Mouse (Mus musculus) urinary bladder, postnatal 4 days (tissue): ENCODE results near the gene Tdrd6.

Experiments
- DNase-seq, 2 experiments: peaks; one replicate each; pipeline ENCODE4 v3.0.0; 2021 to 2022; ENCODE audit warnings: low spot score in 2 of 2

Gene Tdrd6

GRCm38 (mm10) chr17:43612221-43612620, 17.9 kb downstream of the Tdrd6 start:
- DNase-seq: no peak

DNA sequence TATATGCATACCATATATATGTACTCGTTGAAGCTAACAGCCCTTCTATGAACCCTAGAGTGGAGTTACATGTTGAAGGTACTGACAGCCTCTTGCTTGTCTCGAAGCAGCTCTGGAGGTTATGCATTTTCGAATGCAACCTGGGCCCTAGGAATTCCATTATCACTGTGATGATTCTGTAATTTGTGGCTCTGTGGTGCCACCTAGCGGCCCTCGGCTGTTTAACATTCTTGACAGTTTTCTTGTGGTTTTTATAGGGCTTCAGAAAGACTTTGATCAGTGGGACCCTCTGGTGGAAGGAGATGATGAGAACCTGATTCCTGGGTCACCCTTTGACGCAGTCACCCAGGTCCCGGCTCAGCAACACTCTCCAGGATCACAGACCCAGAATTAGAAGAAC, 18.5 kb downstream of the Tdrd6 start:
- DNase-seq: no peak

GRCm38 (mm10) chr17:43606704-43607103, 23.4 kb downstream of the Tdrd6 start:
- peak; percentile 43 to 86 for DNase-seq

DNA sequence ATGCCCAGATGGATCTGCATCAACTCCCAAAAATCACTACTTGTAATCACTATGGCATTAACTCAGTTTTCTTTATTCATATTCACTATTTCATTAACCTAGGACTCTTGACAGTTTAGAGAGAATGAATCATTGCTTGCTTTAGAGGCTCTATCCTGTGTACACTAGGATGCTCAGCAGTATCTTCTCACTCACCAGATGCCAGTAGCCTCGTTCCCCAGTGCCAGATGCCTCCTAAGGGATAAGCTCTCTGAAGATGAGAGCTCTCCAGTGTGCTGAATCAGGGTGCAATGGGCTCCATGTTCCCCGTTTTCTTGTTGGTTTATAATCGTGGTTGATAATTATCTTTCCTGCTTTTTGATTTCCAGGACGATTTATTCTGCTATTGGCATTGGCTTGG, 31.4 kb downstream of the Tdrd6 start:
- DNase-seq: no peak

- no peak for DNase-seq
Measured at GRCm38 (mm10) chr17:43597742-43598141, 32.4 kb downstream of the Tdrd6 start.

GRCm38 (mm10) chr17:43592296-43593291, 37.5 kb downstream of the Tdrd6 start:
- DNase-seq: no peak

DNA sequence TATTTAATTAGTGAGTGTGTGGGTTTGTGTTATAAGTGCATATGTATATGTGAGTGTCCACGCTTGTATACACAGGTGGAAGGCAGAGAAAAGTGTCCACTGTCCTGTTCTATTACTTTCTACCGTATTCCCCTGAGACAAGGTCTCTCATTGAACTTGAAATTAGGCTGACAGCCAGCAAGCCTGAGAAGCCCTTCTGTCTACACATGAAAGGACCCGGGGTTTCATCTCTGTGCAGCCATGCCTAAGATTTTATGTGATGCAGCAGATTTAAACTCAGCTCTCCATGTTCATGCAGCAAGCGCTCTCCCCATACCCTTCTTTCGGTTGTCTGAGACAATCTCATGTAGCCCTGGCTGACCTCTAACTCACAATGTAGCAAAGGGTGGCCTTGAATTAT, 39.6 kb downstream of the Tdrd6 start:
- no peak for DNase-seq

DNA sequence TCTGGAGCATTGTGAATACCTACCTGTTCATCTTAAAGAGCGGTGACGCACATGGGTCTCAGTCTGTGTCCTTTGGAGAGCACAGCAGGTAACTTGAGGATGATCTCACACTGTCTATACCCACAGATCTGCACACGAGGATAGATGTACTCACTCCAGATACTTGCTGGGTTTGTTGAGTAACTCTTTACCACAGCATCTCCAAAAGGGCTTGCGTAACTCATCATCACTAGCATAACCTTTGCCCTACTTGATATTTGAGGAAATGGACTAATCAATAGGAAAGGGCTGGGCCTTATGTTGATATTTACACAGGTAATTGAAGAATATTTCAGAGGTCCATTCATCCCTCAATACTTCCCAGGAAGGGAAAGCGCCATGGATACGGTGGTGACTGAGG, 40.3 kb downstream of the Tdrd6 start:
- no peak for DNase-seq

DNA sequence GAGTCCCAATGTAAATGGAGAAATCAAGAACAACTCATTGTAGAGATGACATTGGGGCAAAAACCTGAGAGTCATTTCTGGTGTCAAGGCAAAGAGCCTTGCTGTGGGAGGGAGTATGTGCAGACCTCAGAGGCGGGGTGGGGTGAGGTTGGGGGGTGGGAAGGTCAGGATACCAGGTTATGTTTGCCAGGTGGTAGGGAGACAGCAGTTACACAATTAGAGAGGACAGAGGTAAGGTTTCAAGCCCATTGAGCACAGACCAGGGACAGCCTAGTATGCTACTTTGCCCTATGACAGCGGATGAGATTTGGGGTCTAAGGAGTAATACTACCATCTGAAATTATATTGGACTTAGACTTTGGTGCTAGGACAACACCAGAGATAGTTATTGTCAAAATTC, 42.8 kb downstream of the Tdrd6 start:
- DNase-seq: no peak

- no peak for DNase-seq
Measured at GRCm38 (mm10) chr17:43584771-43585170, 45.3 kb downstream of the Tdrd6 start.

- no peak for DNase-seq
Measured at GRCm38 (mm10) chr17:43581012-43581467, 49.1 kb downstream of the Tdrd6 start.

GRCm38 (mm10) chr17:43580456-43580855, 49.6 kb downstream of the Tdrd6 start:
- no peak for DNase-seq

GRCm38 (mm10) chr17:43573624-43574073, 56.5 kb downstream of the Tdrd6 start:
- no peak for DNase-seq

DNA sequence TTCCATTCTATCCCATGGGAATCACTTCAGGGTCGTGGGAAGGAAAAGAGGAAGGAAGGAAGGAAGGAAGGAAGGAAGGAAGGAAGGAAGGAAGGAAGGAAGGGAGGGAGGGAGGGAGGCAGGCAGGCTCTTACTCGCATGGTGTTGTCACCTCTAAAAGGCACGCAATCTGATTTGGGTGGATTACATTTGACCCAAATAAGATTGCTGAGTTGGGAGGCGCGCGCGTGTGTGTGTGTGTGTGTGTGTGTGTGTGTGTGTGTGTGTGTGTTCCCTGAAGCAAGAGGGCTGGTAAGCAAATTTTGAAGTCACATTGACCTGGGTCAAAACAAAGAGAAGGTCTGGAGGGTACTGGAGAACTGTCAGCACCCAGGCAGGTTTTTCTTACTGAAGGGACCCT, 60.8 kb downstream of the Tdrd6 start:
- no peak for DNase-seq

DNA sequence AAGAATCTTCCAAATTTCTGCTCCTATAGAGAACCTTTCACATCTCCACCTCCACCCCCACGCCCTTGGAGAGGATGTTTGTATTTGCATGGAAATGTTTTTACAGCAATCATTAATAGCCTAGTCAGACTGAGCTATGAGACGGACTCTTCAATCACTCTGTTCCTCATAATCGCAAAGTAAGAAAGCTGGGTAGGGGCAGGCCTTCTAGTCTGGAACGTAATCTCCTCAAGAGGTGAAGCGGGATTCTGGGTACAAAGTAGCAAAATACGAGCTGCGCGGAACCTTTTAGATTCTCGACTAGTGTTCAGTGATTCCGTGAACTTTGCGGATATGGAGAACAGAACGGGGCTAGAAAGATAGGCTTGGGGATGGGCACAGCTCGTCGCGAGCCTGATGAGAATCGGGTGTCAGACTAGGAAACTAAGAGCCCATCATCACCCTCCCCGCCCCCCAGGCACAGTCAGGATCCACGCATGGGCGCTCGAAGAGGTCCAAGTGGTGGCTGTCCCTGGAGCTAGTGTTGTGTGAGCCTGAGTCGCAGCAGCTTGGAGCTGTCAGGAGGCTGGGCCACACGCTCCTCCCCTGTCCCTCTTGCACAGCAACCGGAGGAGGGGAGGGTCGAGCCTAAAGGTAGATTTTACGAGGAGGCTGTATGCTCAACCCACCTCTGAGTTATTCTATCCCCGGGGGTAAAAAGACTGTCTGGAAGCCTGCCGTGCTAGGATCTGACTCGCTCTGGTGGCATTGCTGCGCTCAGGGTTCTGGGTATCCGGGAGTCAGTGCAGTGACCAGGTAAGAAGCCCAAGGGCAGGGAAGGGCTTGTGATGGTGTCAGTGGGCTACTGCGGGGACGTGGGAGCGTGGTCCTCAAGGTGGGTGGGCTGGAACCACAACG, 61.9 kb downstream of the Tdrd6 start, which contains the start of gene Pla2g7:
TSS of gene Pla2g7 (plus strand) at position 107 of the 897 bp plus-strand sequence.
- DNase-seq: peak in 1 of 2 experiments; percentile 39

- DNase-seq: no peak
Measured at GRCm38 (mm10) chr17:43567593-43567991, 62.5 kb downstream of the Tdrd6 start.
